Mouse (Mus musculus): ENCODE results near the gene Mapk12. TPM values are rescaled to one million over a fixed set of nuclear protein-coding genes. Genes with fewer than 3 reads are reported as not detected.

Gene Mapk12
- total and polyA plus RNA-seq, 3 experiments, result 0.21 TPM; not detected in 2

DNA sequence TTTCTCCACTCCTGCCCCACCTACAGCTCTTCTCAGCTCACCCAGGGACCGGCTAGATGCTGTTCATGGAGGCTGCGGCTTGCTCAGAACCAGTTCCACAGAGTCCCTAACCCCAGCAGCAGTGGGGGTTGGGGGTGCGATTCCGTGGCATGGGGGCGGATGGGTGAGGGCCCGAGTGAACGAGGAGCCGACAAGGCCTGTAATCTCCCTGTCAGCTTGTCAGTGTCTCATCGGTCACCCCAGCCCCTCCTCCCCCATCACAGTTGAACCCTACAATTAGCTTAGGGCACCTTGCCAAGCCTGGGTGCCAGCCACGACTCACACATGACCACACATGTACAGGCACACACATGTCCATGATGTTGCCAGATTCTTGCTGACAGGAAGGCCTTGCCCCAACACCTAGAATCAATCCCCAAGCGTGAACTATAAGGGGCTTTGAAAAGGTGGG lies 34.4 kb upstream of the Mapk12 start:
- Histone ChIP-seq H3K27ac (ENCODE audit: insufficient read depth, low read depth) (no peak overlapping the region), H3K4me1 (ENCODE audit: control insufficient read depth in 1 of 2, insufficient read depth in 2 of 2) (peaks cover 29 to 78% of the 10 kb centered on the region in 2 experiments), H3K4me2 (ENCODE audit: insufficient read depth, low read depth, poor library complexity, severe bottlenecking) (no peak overlapping the region), H3K9me3 (replicated peaks; ENCODE audit: low read length) (no peaks in the 10 kb centered on the region), H3K79me2 (replicated peaks; ENCODE audit: control insufficient read depth, extremely low read depth, insufficient read depth, poor library complexity, severe bottlenecking) (0 out of 2 replicates have a peak, but pooled peaks cover 3% of the 10 kb centered on the region), H3K36me3 (replicated peaks in 1 of 2; ENCODE audit: control insufficient read depth in 1 of 2, insufficient read depth in 1 of 2, low read length in 1 of 2) (peaks cover 0 to 2% of the 10 kb centered on the region in 2 experiments), H3K4me3 (replicated peaks in 1 of 3; ENCODE audit: low read depth in 2 of 3, low read length in 2 of 3, poor library complexity in 1 of 3) (no peak overlapping the region), H3K9ac (ENCODE audit: insufficient read depth, low read depth) (no peak overlapping the region), H3K27me3 (replicated peaks) (peaks cover 1% of the 10 kb centered on the region)
- DNase-seq (ENCODE audit: extremely low read depth), result no peak
- dilution Hi-C loops (cut with MboI; ENCODE audit: extremely low pct_ligation_motif_present, extremely low pct_unique_long_range_greater_than_20kb, low sequenced_read_pairs) (no loop called here), in situ Hi-C loops (cut with MboI; ENCODE audit: low pct_ligation_motif_present, low pct_unique_long_range_greater_than_20kb, low sequenced_read_pairs) (loop anchor here (5.0 kb wide), 1 partner anchor 32 kb away; no protein-coding TSS in a partner anchor)
- no peak for TF ChIP-seq ZMIZ1 (IDR thresholded peaks at IDR 0.05; ENCODE audit: low read depth, low read length)

DNA sequence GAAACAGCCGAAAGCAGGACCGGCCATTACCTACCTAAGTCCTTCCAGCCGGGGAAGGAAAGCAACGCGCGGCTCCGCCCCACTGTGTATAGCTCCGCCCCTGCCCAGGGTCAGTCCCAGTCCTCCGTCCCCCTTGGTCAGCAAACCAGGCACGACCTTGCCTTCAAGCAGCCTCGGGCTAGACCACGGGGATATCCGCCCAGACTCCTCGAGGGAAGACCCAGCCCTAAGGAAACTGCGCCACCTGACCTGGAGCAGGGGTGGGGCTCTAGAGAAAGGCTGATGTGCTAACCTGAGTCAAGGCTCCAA lies 33.4 kb upstream of the Mapk12 start:
- peaks cover 1% of the 10 kb centered on the region for H3K27me3 ChIP-seq (replicated peaks)
- H3K27ac ChIP-seq (ENCODE audit: insufficient read depth, low read depth), result no peak overlapping the region
- no peaks in the 10 kb centered on the region for H3K9me3 ChIP-seq (replicated peaks; ENCODE audit: low read length)
- H3K4me3 ChIP-seq (replicated peaks in 1 of 3; ENCODE audit: low read depth in 2 of 3, low read length in 2 of 3, poor library complexity in 1 of 3), result peak overlapping the region; percentile 51 to 69 (median 54)
- dilution Hi-C loops (cut with MboI; ENCODE audit: extremely low pct_ligation_motif_present, extremely low pct_unique_long_range_greater_than_20kb, low sequenced_read_pairs), result no loop called here
- H3K36me3 ChIP-seq (replicated peaks in 1 of 2; ENCODE audit: control insufficient read depth in 1 of 2, insufficient read depth in 1 of 2, low read length in 1 of 2), result peaks cover 2 to 4% of the 10 kb centered on the region in 2 experiments
- in situ Hi-C loops (cut with MboI; ENCODE audit: low pct_ligation_motif_present, low pct_unique_long_range_greater_than_20kb, low sequenced_read_pairs), result loop anchor here (5.0 kb wide), 1 partner anchor 33 kb away; no protein-coding TSS in a partner anchor
- H3K4me2 ChIP-seq (ENCODE audit: insufficient read depth, low read depth, poor library complexity, severe bottlenecking), result peak overlapping the region; percentile 64
- H3K4me1 ChIP-seq (ENCODE audit: control insufficient read depth in 1 of 2, insufficient read depth in 2 of 2), result peaks cover 29 to 74% of the 10 kb centered on the region in 2 experiments
- no peaks in the 10 kb centered on the region for H3K79me2 ChIP-seq (replicated peaks; ENCODE audit: control insufficient read depth, extremely low read depth, insufficient read depth, poor library complexity, severe bottlenecking)
- TF ChIP-seq PAX5 (IDR thresholded peaks at IDR 0.05; ENCODE audit: low read length), result no peak
- no peak for TF ChIP-seq JUND (conservative IDR thresholded peaks at IDR 0.05; ENCODE audit: low read depth, low read length)
- no peak for TF ChIP-seq CHD2 (IDR thresholded peaks at IDR 0.05; ENCODE audit: low read length)
- TF ChIP-seq MAZ (IDR thresholded peaks at IDR 0.05; ENCODE audit: low read depth, low read length), result no peak
- peak; percentile 51; the same call in 1 of the 2 replicates for TF ChIP-seq POLR2A (IDR thresholded peaks at IDR 0.05; ENCODE audit: low read depth, low read length)
- TF ChIP-seq HCFC1 (IDR thresholded peaks at IDR 0.05; ENCODE audit: low read depth, low read length), result no peak
- H3K9ac ChIP-seq (ENCODE audit: insufficient read depth, low read depth), result no peak overlapping the region
- DNase-seq (ENCODE audit: extremely low read depth), result no peak

DNA sequence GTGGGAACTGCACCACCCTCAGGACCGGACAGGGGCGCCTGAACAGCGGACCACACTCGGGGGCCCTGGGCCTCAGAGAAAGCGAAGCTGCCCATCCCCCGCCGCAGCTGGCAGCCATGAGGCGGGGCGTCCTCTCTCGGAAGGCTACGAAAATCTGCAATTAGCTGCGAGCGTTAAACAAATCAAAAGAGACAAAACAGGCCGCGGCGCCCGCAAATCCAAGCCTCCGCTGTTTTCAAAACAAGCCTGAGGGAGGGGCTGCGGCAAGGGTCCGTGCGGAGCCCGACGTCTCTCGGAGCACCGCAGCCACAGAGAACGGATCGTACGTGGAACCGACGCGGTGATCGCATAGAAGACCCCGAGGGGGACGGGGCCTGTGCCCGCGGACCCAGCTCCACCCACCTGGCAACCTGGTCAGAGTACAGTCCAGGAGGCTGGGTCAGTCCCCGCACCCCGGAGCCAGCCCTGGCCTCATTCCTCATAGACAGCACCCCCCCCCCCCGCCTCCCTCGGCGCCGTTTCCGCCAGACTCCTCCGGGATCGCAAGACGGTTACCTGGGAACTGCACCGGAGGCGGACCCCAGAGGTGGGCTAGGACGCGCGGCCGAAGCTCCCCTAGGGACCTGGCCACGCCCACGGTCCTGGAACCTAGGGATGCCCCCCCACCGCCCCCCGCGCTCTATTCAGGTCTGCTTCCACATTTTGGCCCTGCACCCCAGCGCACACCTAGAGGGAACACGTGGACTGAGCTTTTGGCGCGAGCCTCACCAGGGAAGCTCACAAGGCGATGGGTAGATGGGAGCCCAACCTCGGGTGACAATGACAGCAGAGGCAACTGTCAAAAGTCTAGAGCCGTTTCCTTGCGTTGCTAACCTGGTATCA lies 32.8 kb upstream of the Mapk12 start:
- in situ Hi-C loops (cut with MboI; ENCODE audit: low pct_ligation_motif_present, low pct_unique_long_range_greater_than_20kb, low sequenced_read_pairs), result loop anchor here (5.0 kb wide), 1 partner anchor 34 kb away; no protein-coding TSS in a partner anchor
- no peak for DNase-seq (ENCODE audit: extremely low read depth)
- Histone ChIP-seq H3K4me2 (ENCODE audit: insufficient read depth, low read depth, poor library complexity, severe bottlenecking) (peak overlapping the region; percentile 64), H3K4me3 (replicated peaks in 1 of 3; ENCODE audit: low read depth in 2 of 3, low read length in 2 of 3, poor library complexity in 1 of 3) (peak overlapping the region; percentile 51 to 69 (median 54)), H3K4me1 (ENCODE audit: control insufficient read depth in 1 of 2, insufficient read depth in 2 of 2) (peaks cover 26 to 68% of the 10 kb centered on the region in 2 experiments), H3K9ac (ENCODE audit: insufficient read depth, low read depth) (peak overlapping the region; percentile 46), H3K9me3 (replicated peaks; ENCODE audit: low read length) (no peaks in the 10 kb centered on the region), H3K36me3 (replicated peaks in 1 of 2; ENCODE audit: control insufficient read depth in 1 of 2, insufficient read depth in 1 of 2, low read length in 1 of 2) (peaks cover 2 to 4% of the 10 kb centered on the region in 2 experiments), H3K27ac (ENCODE audit: insufficient read depth, low read depth) (no peak overlapping the region), H3K27me3 (replicated peaks) (peaks cover 1% of the 10 kb centered on the region), H3K79me2 (replicated peaks; ENCODE audit: control insufficient read depth, extremely low read depth, insufficient read depth, poor library complexity, severe bottlenecking) (no peaks in the 10 kb centered on the region)
- dilution Hi-C loops (cut with MboI; ENCODE audit: extremely low pct_ligation_motif_present, extremely low pct_unique_long_range_greater_than_20kb, low sequenced_read_pairs), result no loop called here
- TF ChIP-seq HCFC1 (IDR thresholded peaks at IDR 0.05; ENCODE audit: low read depth, low read length), result no peak
- no peak for TF ChIP-seq USF1 (IDR thresholded peaks at IDR 0.05; ENCODE audit: low read depth, low read length)
- no peak for TF ChIP-seq E2F4 (IDR thresholded peaks at IDR 0.05; ENCODE audit: insufficient replicate concordance, low read depth, low read length)
- TF ChIP-seq ZKSCAN1 (IDR thresholded peaks at IDR 0.05; ENCODE audit: borderline replicate concordance, low read depth, low read length), result no peak
- no peak for TF ChIP-seq ZC3H11A (IDR thresholded peaks at IDR 0.05; ENCODE audit: low read depth, low read length)
- peak; percentile 50 for TF ChIP-seq SIN3A (IDR thresholded peaks at IDR 0.05; ENCODE audit: low read length)
- TF ChIP-seq JUN (IDR thresholded peaks at IDR 0.05; ENCODE audit: insufficient read depth, low read depth, low read length), result no peak
- TF ChIP-seq MEF2A (IDR thresholded peaks at IDR 0.05; ENCODE audit: borderline replicate concordance, low read depth, low read length), result no peak
- peak; percentile 66; the same call in 1 of the 2 replicates for TF ChIP-seq CHD2 (IDR thresholded peaks at IDR 0.05; ENCODE audit: low read length)
- peak; percentile 89 for TF ChIP-seq MXI1 (IDR thresholded peaks at IDR 0.05; ENCODE audit: low read depth, low read length)
- TF ChIP-seq IRF4 (IDR thresholded peaks at IDR 0.05; ENCODE audit: low read depth, low read length), result 0 out of 2 replicates have a peak, but pooled peaks have one; percentile 18
- TF ChIP-seq BHLHE40 (IDR thresholded peaks at IDR 0.05; ENCODE audit: low read depth, low read length), result no peak
- no peak for TF ChIP-seq TCF12 (IDR thresholded peaks at IDR 0.05; ENCODE audit: low read depth, low read length)
- no peak for TF ChIP-seq CHD1 (IDR thresholded peaks at IDR 0.05; ENCODE audit: low read depth, low read length)
- TF ChIP-seq NELFE (IDR thresholded peaks at IDR 0.05; ENCODE audit: low read depth, low read length), result no peak; the same call in 1 of the 2 replicates
- TF ChIP-seq CTCF (conservative IDR thresholded peaks at IDR 0.05 in 1 of 2, IDR thresholded peaks at IDR 0.05 in 1 of 2; ENCODE audit: low read depth in 2 of 2, low read length in 2 of 2), result peak in 1 of 2 experiments; percentile 9; a peak in 1 of 4 replicates
- peak; percentile 11; the same call in 1 of the 2 replicates for TF ChIP-seq NRF1 (IDR thresholded peaks at IDR 0.05; ENCODE audit: low read depth, low read length)
- no peak for TF ChIP-seq MAFK (IDR thresholded peaks at IDR 0.05; ENCODE audit: insufficient replicate concordance, low read length)

Data from CH12.LX (cell line).